Mouse (Mus musculus) midbrain, embryonic 12.5 days (tissue): ENCODE results near the gene Ppp2r5d. TPM values are rescaled to one million over a fixed set of nuclear protein-coding genes. Genes with fewer than 3 reads are reported as not detected.

Experiments
- ATAC-seq: fragments of 200-750 bp; cut with Nextera tagmentation; 2 replicates; pipeline ENCODE4 v1.8.0; 2017; ENCODE audit warnings: low read depth, moderate TSS enrichment, moderate library complexity; ENCODE audit not compliant: low FRiP score
- H3K27ac ChIP-seq: fragments of 300-500 bp; sonication (generic); replicated peaks from 2 replicates; pipeline ENCODE4 v1.5.1; 2016; ENCODE audit warnings: mild to moderate bottlenecking
- H3K27me3 ChIP-seq: fragments of 300-500 bp; sonication (generic); 2 replicates; pipeline ENCODE4 v1.6.1; 2016; ENCODE audit warnings: mild to moderate bottlenecking
- H3K36me3 ChIP-seq: fragments of 300-500 bp; sonication (generic); 2 replicates; pipeline ENCODE4 v1.6.1; 2016
- H3K4me1 ChIP-seq: fragments of 300-500 bp; sonication (generic); 2 replicates; pipeline ENCODE4 v1.6.1; 2016
- H3K4me2 ChIP-seq: fragments of 300-500 bp; sonication (generic); replicated peaks from 2 replicates; pipeline ENCODE4 v1.6.1; 2016; ENCODE audit warnings: mild to moderate bottlenecking, moderate library complexity
- H3K4me3 ChIP-seq: fragments of 300-500 bp; sonication (generic); 2 replicates; pipeline ENCODE4 v1.5.1; 2016; ENCODE audit warnings: mild to moderate bottlenecking
- H3K9ac ChIP-seq: fragments of 300-500 bp; sonication (generic); replicated peaks from 2 replicates; pipeline ENCODE4 v1.6.1; 2016; ENCODE audit warnings: mild to moderate bottlenecking, moderate library complexity
- H3K9me3 ChIP-seq: fragments of 300-500 bp; sonication (generic); 2 replicates; pipeline ENCODE4 v1.6.1; 2016; ENCODE audit warnings: mild to moderate bottlenecking
- WGBS: fragments of 180-500 bp; shearing (Covaris S2); methylation state at CpG from one replicate; pipeline ENCODE4 v1.1.7; 2016; 5-methylcytosine and 5-hydroxymethylcytosine counted together
- polyA plus RNA-seq: library from polyadenylated mRNA; unstranded; fragments of >200 nt; fragmentation: Nextera tagmentation; extraction: Ambion mirVana; gene quantifications from 2 replicates; pipeline ENCODE4 v1.2.1, GENCODE M21; 2016

The Ppp2r5d gene
- polyA plus RNA-seq, 1 experiment from 2014 or later = 111 TPM

DNA sequence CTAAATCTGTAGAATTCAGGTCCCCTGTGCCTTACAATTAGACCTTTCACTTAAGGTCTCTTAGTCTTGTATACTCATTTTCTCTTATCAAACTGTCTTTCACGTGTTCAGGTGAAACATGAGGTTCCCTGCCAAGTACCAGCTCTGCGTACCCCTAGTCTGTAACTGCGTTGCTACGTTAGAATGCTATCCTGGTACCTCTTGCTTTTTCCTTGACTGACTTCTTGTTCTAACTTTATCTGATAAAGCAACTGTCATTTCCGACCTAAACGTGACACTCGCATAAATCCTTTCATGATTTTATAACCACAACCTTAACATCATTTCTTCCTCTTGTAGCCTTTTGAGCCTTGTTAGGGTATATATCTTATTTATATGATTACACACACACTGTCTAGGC lies 7.5 kb upstream of the Ppp2r5d start:
- no peaks in the 10 kb centered on the region for H3K9me3 ChIP-seq
- peak overlapping the region; percentile 92 for H3K9ac ChIP-seq
- H3K4me3 ChIP-seq = peak overlapping the region; percentile 94
- H3K4me1 ChIP-seq = peaks cover 19% of the 10 kb centered on the region
- peak overlapping the region; percentile 100 for H3K4me2 ChIP-seq
- no peak overlapping the region for H3K27ac ChIP-seq
- WGBS = 81% methylated on average over 7 of the region's 7 CpGs
- ATAC-seq = no peak
- H3K36me3 ChIP-seq = peaks cover 36% of the 10 kb centered on the region
- no peaks in the 10 kb centered on the region for H3K27me3 ChIP-seq

- no peak; the same call in 1 of the 2 replicates for ATAC-seq
- H3K27ac ChIP-seq = peak overlapping the region; percentile 68
- under 1% methylated on average over 51 of the region's 76 CpGs for WGBS
These were observed 6.8 kb upstream of the Ppp2r5d start for GRCm38 (mm10) chr17:46711612-46712271.

GRCm38 (mm10) chr17:46710959-46711597 lies 6.2 kb upstream of the Ppp2r5d start, which contains the start of gene Pex6:
TSS of gene Pex6 (plus strand) at chr17:46711463.
- peak; percentile 89 for ATAC-seq
- Histone ChIP-seq H3K4me1 (peaks cover 22% of the 10 kb centered on the region), H3K27me3 (no peaks in the 10 kb centered on the region), H3K9me3 (no peaks in the 10 kb centered on the region), H3K4me2 (peak within 1 kb of the TSS; percentile 100), H3K4me3 (peak within 1 kb of the TSS; percentile 94), H3K36me3 (peaks cover 26% of the 10 kb centered on the region), H3K27ac (peak within 1 kb of the TSS; percentile 77), H3K9ac (peak within 1 kb of the TSS; percentile 92)
- WGBS = 7% methylated on average over 36 of the region's 36 CpGs

More at GRCm38 (mm10) chr17:46711612-46712271, 6.8 kb upstream of the Ppp2r5d start:
- Histone ChIP-seq H3K27me3 (no peaks in the 10 kb centered on the region), H3K9ac (peak overlapping the region; percentile 92), H3K4me3 (peak overlapping the region; percentile 94), H3K4me2 (peak overlapping the region; percentile 100), H3K36me3 (peaks cover 33% of the 10 kb centered on the region), H3K9me3 (no peaks in the 10 kb centered on the region), H3K4me1 (peaks cover 19% of the 10 kb centered on the region)

- Histone ChIP-seq H3K9ac (no peak overlapping the region), H3K27ac (no peak overlapping the region), H3K36me3 (no peaks in the 10 kb centered on the region), H3K4me2 (peak overlapping the region; percentile 66; the same call in 1 of the 2 replicates), H3K4me3 (no peak overlapping the region), H3K4me1 (peaks cover 31% of the 10 kb centered on the region), H3K27me3 (no peaks in the 10 kb centered on the region), H3K9me3 (no peaks in the 10 kb centered on the region)
- 92% methylated on average over 14 of the region's 14 CpGs for WGBS
- no peak for ATAC-seq
These were observed 1.6 kb upstream of the Ppp2r5d start for GRCm38 (mm10) chr17:46706375-46707089.

- Histone ChIP-seq H3K27ac (peak overlapping the region; percentile 80), H3K9ac (peak overlapping the region; percentile 93), H3K9me3 (no peaks in the 10 kb centered on the region), H3K4me3 (peak overlapping the region; percentile 85), H3K4me2 (peak overlapping the region; percentile 92), H3K4me1 (peaks cover 36% of the 10 kb centered on the region), H3K27me3 (no peaks in the 10 kb centered on the region), H3K36me3 (peaks cover 8% of the 10 kb centered on the region)
- WGBS = 4% methylated on average over 31 of the region's 41 CpGs
- ATAC-seq = peak; percentile 77; the same call in 1 of the 2 replicates
These were observed 682 bp downstream of the Ppp2r5d start for GRCm38 (mm10) chr17:46703971-46704886.

DNA sequence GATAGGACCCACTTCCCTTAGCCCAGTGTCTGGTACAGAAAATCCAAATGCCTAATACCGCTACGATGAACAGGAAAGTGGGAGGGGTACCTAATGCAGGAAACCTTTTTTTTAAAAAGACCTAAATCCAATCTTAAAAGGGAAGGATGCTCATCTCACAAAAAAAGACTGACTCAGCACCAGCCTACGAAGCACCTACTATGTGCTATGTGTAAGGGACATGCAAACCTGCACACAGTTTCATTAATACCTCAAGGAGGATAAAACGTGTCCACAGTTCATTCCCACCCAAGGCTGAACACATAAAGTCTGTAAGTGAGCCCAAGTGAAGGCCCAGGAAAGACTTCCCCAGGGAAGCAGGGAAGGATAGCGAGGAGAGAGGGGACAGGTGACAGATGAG lies 2.4 kb downstream of the Ppp2r5d start:
- H3K4me1 ChIP-seq = peaks cover 36% of the 10 kb centered on the region
- H3K27me3 ChIP-seq = no peaks in the 10 kb centered on the region
- no peaks in the 10 kb centered on the region for H3K9me3 ChIP-seq
- peak overlapping the region; percentile 92 for H3K4me2 ChIP-seq
- no peak overlapping the region for H3K27ac ChIP-seq
- H3K36me3 ChIP-seq = peaks cover 22% of the 10 kb centered on the region
- no peak for ATAC-seq
- WGBS = 93% methylated on average over 5 of the region's 5 CpGs
- H3K4me3 ChIP-seq = peak overlapping the region; percentile 85; the same call in 1 of the 2 replicates
- peak overlapping the region; percentile 61; the same call in 1 of the 2 replicates for H3K9ac ChIP-seq

DNA sequence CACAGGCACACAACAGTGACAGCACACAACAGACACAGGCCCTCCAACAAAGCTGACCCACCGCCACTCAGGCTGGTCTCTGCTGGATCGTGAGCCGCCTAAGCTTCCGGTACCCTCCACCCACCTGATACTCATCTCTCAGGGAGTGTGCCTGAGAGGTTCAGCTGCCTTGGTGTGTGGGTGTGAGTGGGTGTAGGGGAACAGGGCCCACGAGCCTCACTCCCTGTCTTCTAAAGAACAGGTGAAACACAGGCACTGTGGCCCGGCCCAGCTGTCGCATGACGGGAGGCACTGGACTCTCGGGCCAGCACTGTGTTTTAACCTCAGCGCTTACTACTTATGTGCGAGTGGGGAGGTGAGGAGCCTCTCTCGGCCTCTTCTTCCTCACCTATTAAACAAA lies 2.8 kb downstream of the Ppp2r5d start:
- Histone ChIP-seq H3K27ac (no peak overlapping the region), H3K36me3 (peaks cover 22% of the 10 kb centered on the region), H3K9me3 (no peaks in the 10 kb centered on the region), H3K4me2 (0 out of 2 replicates have a peak overlapping the region, but pooled peaks have one; percentile 7), H3K4me1 (peaks cover 36% of the 10 kb centered on the region), H3K9ac (peak overlapping the region; percentile 47; the same call in 1 of the 2 replicates), H3K27me3 (no peaks in the 10 kb centered on the region), H3K4me3 (no peak overlapping the region)
- no peak for ATAC-seq
- 89% methylated on average over 12 of the region's 12 CpGs for WGBS

DNA sequence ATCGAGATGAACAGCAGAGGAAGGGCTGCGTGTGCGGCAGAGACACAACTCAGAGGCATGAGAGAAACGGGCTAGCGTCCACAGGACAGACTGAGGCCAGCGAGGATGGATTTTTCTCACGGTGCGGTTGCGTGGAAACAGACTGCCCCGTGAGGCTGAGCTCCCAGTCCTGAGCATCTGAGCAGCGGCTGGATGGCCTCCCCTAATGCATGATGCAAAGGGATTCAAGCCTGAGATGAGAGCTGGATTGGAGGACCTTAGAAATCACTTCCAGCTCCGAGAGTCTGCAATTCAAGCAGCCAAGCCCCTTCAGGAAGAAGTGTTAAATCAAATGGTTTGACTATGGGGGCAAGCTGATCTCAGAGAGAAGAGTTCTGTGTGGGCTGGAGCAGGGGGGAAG lies 3.4 kb downstream of the Ppp2r5d start:
- Histone ChIP-seq H3K27me3 (no peaks in the 10 kb centered on the region), H3K4me3 (no peak overlapping the region), H3K9me3 (no peaks in the 10 kb centered on the region), H3K4me2 (0 out of 2 replicates have a peak overlapping the region, but pooled peaks have one; percentile 7), H3K4me1 (peaks cover 36% of the 10 kb centered on the region), H3K27ac (no peak overlapping the region), H3K36me3 (peaks cover 22% of the 10 kb centered on the region), H3K9ac (no peak overlapping the region; the same call in 1 of the 2 replicates)
- 88% methylated on average over 12 of the region's 12 CpGs for WGBS
- no peak for ATAC-seq

DNA sequence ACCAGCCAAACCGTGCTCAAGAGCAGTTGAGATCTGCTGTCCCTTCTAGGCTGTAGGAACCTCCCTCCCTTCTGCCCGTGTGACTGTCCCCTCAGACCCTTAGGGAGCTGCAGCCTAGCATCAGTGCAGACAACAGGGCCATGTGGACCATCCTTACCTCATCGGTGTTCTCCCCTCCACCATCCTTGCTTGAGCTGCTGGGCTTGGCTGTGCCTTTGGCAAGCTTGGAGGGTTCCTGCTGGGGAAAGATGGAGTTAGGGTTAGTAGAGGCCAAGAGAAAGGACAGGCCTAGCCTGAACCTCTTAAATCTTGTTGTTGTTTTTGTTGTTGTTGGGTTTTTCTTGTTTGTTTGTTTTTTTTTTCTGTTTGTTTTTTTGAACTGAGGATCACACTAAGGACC lies 5.0 kb downstream of the Ppp2r5d start:
- Histone ChIP-seq H3K36me3 (peaks cover 30% of the 10 kb centered on the region), H3K4me3 (no peak overlapping the region), H3K4me2 (no peak overlapping the region), H3K27ac (no peak overlapping the region), H3K9me3 (no peaks in the 10 kb centered on the region), H3K27me3 (no peaks in the 10 kb centered on the region), H3K9ac (no peak overlapping the region), H3K4me1 (peaks cover 31% of the 10 kb centered on the region)
- WGBS = 93% methylated on average over 3 of the region's 3 CpGs
- no peak for ATAC-seq

GRCm38 (mm10) chr17:46699245-46699644 lies 5.7 kb downstream of the Ppp2r5d start:
- peaks cover 31% of the 10 kb centered on the region for H3K4me1 ChIP-seq
- no peak overlapping the region for H3K27ac ChIP-seq
- H3K9ac ChIP-seq = no peak overlapping the region
- H3K4me2 ChIP-seq = no peak overlapping the region
- 90% methylated on average over 5 of the region's 5 CpGs for WGBS
- peaks cover 32% of the 10 kb centered on the region for H3K36me3 ChIP-seq
- no peak for ATAC-seq
- H3K9me3 ChIP-seq = no peaks in the 10 kb centered on the region
- H3K4me3 ChIP-seq = no peak overlapping the region
- H3K27me3 ChIP-seq = no peaks in the 10 kb centered on the region

DNA sequence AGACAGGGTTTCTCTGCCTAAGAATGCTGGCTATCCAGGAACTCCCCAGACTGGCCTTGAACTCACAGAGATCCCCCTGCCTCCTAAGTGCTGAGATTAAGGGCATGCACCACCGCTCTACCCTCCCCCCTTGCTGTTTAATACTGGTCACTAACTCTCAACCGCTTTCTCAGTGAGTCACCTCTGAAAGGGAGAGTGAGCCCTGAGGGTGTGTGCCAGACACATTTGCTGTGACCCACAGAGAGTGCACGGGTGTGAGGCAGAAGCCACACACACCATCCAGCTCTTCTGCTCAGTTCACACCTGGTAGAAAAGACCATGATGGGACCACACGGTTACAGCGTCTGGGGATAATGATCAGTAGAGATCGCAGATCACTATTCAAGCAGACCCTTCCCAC lies 6.4 kb downstream of the Ppp2r5d start:
- no peaks in the 10 kb centered on the region for H3K9me3 ChIP-seq
- no peak for ATAC-seq
- H3K27ac ChIP-seq = no peak overlapping the region
- 93% methylated on average over 6 of the region's 6 CpGs for WGBS
- H3K36me3 ChIP-seq = peaks cover 35% of the 10 kb centered on the region
- no peak overlapping the region for H3K4me3 ChIP-seq
- no peaks in the 10 kb centered on the region for H3K27me3 ChIP-seq
- no peak overlapping the region for H3K4me2 ChIP-seq
- H3K9ac ChIP-seq = no peak overlapping the region
- peaks cover 24% of the 10 kb centered on the region for H3K4me1 ChIP-seq
